Mouse (Mus musculus) right cerebral cortex, postnatal 36 days (tissue): ENCODE measurements around the gene Trp53tg5.
A peak's percentile ranks its signal among the peaks of the same experiment; 100 is the strongest.

Experiments used
- DNase-seq, 2 experiments: peaks; one replicate each; pipeline ENCODE4 v3.0.0; 2022; ENCODE audit warnings: low spot score in 2 of 2, mixed read lengths in 1 of 2

Gene Trp53tg5

DNA sequence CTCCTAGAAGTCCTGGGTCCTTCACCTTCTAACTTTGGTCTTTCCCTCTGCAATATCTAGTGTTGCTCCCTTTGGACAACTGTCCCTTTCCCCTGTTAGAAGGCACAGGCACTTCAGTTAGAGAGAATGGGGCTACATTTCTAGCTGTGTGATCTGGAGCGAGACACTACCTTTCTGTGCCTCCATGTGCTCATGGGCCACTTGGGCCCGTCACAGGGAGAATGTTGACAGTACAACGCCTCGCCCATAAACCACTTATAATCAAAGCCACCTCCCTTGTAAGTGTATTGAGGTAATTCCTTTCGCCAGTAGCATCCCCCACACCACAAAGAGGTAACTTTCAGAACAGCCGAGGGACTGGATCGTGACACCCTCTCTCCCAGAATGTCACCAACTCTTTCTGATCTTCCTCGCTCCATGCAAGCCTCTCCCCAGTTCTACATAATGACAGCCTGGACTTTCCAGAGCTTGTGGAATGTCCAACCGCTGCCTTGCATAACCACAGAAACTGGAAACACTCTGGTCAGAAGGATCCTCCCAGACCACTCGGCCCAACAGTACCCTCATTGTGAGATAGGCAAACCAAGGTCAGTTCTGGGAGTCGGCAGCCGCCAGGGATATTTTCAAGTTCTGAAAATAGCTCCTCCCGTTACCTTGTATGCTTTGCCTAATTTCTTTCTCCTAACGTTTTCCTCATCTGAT lies 24.0 kb downstream of the Trp53tg5 start:
- DNase-seq: no peak

DNA sequence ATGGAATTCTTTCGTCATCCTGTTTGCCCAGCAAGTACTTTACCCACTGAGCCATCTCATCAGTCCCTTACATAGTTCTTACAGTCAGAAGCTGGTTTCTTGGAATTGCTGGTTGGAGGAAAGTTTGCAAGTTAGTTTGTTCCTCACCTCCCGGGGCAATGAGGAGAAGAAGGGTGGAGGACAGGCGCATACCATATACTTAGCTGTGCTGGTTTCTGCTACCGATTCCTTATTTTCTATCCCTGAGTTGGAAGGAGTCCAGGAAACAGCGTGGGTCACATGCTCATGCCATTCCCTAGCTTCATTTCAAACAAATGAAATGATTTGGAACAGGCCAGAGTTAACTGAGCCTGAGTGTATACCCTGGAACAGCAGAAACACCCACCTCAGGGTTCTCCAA lies 24.6 kb downstream of the Trp53tg5 start:
- DNase-seq: no peak

DNA sequence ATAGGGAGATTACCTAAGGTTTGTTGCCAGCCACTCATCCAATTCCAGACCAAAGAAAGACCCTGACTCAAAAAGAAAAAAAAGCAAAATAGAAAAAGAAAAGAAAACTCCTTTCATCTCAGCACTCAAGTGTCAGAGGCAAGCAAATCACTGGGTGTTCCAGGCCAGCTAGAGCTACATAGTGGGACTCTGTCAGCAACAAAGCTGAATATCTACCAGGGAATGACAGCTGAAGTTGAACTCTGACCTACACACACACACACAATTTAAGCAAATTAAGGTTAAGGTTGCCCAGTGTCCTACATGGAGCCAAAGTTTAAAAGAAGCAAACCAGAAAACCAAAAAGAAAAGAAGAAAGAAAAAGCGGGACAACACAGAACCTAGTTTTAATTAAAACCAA lies 25.4 kb downstream of the Trp53tg5 start:
- no peak for DNase-seq

DNA sequence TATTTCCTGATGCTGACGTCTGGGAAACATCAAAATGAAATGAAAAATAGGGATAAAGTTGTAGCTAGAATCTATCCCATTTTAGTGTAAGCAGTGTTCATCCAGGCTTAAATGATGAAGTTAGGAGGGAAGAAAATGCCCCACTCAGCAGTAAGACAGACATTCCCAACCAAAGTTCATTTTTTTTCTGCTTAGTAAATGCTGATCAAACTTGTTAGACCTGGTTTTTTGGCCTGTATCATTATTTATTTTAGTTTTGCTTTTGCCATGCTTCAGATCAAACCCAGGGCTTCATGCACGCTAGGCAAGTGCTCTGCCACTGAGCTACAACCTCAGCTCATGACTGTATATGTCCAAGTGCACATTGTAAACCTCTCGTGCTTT lies 27.4 kb downstream of the Trp53tg5 start:
- no peak for DNase-seq

DNA sequence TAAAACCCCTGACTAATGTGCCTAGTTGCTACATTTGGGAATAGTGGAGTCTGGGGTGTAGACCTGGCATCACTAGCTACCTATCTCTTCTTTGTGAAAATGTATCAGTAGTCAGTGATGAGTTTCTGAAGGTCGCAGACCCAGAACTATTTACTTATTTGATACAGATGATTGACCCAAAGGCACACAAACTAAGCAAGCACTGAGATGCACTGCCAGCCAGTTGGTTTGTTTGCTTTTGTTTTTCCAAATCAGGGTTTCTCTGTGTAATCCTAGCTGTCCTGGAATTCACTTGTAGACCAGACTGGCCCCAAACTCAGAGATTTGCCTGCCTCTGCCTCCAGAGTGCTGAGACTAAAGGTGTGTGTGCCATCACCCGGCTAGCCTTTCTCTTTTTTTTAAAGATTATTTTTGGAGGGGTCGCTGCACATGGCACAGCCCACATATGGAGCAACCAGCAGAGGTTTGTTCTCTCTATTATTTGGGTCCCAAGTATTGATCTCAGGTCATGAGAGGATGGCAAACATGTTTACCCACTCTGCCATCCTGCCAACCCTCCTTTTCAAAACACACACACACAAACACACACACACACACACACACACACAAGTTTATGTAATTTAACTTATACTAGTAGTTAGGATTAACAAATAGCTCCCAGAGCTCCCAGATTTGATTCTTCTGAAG lies 28.0 kb downstream of the Trp53tg5 start:
- DNase-seq: no peak

DNA sequence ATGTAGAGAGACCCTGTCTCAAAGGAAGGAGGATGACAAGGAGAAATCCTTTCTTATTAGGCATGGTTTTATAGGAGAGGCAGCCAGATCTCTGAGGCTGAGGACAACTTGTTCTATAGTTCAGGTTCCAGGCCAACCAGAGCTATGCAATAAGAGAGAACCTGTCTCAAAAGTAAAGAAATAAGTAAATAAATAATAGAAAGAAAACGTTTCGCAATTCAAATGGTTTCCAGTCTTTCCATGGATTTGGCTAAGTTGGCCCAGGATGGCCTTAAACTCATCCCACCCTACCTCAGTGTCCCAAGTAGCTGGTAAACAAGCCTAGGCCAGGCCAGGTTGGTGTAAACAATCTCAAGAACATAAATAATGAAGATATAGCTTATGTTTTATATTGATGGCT lies 28.8 kb downstream of the Trp53tg5 start:
- no peak for DNase-seq

DNA sequence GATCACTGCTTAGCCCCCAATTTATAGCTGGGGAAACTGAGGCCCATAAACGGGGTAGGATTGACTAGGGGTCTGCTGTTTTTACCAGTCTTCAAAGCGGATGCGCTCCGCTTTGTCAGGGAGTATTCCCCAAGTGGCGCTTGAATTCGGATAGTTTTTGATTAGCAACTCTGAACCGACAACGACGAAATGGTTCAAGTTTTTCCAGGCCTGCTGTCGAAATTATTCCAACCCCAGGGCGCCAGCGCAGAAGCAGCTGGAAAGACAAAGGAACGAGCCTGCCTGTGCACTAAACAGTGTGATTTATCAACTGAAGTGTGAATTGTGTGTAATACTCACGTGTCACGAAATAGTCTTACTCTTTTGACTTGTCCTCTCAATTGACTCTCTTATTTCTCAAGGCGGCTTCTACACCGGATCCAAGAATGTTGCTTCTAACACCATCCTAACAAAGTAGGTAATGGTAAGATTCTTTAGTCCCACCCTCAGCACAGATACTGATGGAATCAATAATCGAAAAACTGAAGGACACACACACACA lies 30.0 kb downstream of the Trp53tg5 start, which contains the start of gene Sdc4:
Sdc4 (minus strand) TSS at position 428 of the 541 bp plus-strand sequence.
- DNase-seq: no peak

DNA sequence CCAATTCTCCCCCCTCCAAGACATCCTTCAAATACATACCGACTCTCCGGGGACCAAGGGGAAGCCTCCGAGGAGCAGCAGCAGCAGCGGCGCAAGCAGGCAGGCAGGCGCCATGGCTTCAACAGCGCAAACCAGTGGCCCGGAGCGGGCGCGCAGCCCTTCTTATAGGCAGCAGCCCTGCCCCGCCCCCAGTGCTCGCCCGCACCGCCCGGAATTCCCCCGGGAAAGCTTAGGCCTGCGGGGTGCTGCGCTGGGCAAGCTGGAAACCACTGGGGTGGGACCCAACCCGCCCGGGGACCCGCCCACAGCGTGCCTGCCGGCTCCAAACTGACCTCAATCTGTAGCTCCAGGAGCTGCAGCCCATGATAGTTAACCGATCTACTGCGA lies 30.5 kb downstream of the Trp53tg5 start:
- peak; percentile 36 to 46 for DNase-seq

DNA sequence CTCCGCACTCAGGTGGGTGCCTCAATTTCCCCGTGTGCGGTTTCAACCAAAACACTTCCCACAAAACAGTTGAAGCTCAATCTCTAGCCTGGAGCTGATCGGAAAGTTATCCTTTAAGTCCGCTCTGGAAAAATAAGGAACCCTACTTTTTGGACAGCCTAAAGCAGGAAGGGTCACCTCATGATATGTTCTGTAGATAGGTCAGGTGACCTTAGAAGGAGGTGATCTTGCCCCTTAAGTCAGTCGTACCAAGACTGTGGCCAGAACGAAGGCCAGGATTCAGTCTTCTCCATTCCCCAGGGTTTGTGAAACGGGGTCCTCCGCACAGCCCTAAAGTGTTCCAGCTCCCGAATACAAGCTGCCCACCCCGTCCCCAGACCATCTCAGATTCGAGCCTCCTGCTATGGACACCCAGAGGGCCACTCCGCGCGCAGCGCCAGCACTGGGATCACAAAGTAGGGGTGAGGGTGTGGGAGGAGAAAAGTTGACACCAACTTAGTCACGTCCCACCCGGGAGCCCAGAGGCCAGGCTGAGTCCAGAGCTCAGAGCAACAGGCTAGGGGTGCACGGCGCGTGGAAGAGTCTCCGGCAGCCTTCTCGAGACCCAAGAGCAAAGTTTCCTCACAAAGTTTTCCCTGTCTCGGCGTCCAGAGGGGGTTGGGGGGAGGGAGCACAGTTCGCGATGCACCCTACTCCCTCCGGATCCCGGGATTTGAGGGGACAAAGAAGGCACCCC lies 31.0 kb downstream of the Trp53tg5 start:
- no peak for DNase-seq

DNA sequence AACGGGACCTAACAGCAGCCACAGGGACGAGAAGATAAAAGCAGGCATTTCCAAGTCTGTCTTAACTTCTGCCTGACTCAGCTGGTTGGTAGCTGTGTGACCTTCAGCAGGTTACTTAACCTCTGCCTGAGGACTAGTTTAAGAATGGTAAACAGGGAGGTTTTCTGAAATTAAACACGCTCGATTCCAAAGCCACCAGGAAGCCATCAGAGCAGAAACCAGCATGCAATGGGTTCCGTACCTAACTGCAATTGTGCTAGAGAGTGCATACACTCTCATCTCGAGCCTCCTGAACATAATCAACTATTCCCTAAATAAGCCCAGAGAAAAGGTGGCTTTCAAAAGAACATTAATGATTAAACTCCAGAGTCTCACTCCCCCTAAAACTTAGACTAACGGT lies 31.8 kb downstream of the Trp53tg5 start:
- DNase-seq: no peak

DNA sequence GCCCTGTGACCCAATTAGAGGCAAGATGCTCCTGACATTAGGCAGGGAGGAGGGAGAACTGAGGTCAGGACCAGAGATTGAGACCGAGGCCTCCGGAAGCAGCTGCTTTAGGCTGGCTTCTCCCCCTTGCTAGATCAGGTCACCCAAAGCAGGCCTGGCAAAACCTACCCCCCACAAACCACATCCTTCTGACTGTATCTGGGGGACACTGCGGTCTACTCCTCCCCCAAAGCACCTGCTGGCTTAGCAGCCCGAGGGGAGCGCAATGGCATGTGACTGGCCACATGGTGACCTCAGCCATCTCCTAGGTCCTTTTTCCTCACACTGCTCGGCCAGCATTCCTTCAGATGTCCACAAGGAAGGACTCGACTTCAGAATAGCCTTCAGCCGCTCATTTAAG lies 32.4 kb downstream of the Trp53tg5 start:
- DNase-seq: no peak

DNA sequence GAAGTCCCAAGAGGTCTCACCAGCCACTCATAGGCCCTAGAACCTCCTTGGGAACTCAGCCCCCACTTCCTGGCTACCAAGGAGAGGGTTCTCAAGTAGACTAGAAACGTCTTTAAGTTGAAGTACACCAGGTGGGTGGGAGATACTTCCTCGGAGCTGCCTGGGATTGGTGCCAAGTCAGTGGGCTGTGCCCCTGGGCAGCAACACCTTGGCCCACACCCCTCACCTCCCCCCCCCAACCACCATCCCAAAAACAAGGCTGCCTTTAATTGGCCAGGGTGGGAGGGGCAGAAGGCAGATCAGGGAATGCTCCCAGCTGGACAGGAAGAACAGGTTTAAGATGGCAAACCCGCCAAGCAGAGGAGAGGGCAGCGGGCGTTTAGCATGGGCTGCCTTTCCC lies 33.2 kb downstream of the Trp53tg5 start:
- no peak for DNase-seq

DNA sequence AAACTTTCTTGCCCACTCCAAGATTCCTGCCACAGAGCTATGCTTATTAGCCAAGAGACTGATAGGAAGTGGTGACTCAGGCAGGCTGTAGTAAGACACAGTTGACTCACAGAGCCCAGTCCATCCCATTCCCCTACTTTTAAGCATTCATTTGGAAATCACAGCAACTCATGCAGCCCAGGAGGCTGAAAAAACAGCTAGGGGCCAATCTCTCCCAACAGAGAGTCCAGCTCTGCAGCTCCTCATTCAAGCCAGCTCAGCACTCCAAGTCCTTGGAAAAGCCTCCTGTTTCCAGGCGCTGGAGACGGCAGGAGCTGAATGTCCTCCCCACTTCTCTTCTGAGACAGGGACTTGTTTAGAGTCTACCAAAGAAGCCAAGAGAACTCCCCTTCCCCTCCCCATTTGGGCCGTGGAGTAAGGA lies 34.5 kb downstream of the Trp53tg5 start:
- DNase-seq: peak; percentile 41 to 45

DNA sequence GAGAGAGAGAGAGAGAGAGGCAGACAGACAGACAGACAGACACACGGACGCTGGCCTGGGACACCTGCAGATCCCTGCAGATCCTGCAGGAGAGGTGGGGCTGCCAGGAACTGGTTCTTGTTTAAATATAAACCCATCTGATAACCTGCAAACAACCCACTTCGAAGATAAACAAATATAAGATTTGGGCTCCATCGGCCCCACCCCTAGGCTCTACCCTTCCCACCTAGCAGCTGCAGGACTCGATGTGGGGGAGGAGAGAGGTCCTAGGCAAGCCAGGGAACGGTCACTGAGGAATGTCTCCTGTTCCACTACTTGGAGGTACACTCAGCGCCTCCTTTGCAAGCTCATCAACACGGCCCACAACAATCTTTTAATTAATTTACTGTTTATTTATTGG lies 35.3 kb downstream of the Trp53tg5 start:
- no peak for DNase-seq

DNA sequence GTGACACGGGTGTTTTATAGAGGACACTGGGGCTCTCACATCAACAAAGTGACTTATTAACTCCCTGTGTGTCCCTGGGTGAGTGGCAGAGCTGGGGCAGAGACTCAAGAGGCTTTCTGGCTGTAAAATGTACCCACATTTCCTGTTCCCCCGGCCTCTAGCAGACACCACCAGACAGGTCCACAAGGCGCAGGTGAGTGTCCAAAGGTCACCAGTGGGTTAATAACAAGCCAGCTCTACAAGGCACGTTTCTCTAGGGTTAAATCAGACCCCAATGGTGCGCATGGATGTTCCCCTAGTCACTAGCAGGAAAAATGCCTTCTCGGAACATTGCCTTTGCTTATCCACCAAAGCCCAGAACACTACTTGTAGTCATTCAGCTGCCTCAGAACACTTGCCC lies 35.8 kb downstream of the Trp53tg5 start:
- DNase-seq: no peak

DNA sequence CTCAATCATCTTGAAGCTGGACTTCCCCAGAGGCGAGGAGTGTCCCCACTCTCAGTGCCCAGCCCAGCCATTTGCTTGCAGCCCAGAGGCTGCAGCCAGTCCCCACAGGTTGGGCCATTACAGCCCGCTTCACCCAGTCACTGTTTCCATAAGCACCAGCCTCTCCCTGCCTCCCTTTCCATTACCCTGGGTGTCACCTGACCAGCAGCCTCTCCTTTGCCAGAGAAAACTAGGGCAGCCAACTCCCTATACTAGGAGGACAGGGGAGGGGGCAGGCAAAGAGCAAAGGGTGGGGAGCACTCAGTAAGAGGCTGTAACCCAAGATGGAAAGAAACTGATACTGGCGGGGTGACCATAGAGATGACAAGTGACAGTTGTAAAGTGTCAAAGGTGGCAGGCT lies 36.6 kb downstream of the Trp53tg5 start:
- DNase-seq: no peak

DNA sequence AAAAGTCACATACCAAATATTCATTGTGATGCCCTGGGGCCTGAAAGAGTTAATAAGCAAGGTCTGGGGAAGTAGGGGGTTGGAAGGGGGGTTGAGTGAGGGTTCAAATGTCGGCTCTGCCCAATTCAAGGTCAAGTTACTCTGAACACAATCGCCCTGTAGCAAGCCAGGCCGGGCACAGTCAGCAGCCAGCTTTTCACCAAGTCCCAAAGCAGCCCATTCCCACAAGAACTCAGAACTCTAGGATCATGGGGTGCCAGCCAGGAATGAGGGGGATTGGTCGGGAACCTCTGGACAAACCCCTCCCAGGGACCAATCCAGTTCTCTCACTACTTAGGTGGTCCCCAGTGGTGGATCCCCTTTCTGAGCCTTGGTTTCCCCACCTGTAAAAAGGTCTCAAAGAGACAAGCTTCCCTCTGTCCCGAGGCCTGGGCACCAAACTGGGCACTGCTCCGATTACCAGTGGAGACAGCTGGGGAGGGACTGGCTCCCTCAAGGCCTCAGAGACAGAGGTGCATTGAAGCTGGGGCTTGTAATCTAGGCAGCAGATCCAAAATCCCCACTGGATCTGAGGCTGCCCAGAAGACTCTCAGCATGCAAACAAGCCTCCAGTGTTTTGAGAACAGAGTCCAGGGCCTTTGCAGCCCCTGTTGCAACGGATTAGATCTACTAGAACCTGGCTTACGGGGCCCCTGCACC lies 37.2 kb downstream of the Trp53tg5 start:
- peak in 1 of 2 experiments; percentile 20 for DNase-seq

DNA sequence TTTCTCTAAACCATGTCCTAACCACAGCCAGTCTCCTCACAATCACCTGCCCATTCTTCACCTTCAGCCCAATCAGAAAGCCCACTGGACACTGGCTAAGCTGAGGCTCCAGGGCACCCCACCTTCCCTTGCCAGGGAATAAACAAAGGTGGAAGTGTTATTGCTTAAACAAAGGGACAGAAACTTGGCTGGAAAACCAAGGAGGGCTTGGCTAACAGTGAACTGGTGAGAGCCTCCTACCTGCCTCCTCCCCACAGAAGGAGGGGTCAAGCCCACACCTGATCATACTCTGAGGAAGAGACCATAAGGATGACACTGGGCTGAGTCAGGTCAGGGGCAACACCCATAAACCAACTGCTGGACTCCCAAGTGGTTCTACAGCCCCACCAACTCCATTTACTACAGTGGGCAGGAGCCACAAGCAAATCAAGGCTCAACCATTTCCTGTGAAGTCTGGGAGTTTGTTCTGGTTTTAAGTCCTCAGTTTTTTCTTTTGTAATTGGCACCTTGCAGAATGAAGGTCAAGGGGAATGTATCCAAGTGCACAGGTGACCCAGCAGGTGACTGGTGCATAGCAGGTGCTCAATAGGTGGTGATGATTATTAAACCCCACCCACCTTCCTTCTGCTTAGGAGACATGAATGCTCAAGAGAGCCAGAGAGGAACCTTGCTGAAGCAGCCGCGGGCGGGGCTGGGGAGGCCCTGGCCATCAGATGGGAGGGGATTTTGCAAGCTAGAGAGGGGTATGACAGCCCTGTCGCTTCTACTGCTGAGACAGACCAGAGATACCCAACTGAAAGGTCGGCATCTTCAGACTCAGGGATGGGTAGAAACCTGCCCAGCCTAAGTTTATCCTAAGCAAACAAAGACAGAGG lies 38.1 kb downstream of the Trp53tg5 start:
- no peak for DNase-seq

DNA sequence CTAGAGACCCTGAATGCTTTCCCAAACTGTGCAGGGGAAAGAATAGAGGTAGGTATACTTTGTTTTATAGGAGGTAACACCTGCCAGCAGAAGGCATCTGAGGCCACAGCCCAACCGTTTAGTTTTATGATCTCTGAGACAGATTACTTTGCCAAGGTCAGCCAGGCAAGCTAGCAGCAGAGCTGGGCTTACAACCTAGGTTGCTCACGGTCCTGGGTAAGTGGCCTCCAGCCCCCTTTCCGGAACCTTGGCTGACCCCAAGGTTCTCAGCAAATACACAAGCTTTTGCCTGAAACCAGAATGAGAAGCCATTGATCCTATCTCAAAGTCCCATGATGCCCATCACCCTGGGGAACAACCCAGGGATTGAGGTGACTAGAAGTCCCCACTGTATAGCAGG lies 38.8 kb downstream of the Trp53tg5 start:
- no peak for DNase-seq

DNA sequence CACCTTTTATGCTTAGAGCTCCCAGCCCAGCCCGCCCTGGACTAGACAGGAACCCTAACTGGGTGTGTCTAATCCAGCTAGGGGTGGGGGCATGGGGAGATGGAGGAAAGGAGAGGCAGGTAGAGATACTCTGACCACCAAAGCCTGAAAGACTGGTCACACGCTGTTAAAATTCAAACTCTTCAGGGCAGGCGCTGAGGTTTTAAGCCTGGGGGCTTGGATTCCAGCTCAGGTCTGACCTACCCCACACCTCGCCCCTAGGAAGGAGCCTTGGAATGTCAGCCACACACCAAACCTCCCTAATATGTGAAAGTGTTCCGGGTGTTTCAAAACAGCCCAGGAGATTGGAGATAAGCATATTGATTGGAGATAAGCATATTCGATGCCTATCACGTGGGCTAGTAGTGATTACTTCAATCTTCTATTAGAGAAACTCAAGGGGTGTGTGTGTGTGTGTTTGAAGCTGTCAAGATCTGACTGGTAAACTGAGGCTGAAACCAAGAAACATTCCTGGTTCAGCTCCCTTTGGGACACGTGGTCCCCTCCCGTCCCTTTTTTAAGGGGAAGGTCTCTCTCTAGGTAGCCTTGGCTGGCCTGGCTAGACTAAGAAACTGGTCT lies 40.1 kb downstream of the Trp53tg5 start:
- no peak for DNase-seq
